Mouse (Mus musculus): ENCODE results near the gene Grik4.

DNA sequence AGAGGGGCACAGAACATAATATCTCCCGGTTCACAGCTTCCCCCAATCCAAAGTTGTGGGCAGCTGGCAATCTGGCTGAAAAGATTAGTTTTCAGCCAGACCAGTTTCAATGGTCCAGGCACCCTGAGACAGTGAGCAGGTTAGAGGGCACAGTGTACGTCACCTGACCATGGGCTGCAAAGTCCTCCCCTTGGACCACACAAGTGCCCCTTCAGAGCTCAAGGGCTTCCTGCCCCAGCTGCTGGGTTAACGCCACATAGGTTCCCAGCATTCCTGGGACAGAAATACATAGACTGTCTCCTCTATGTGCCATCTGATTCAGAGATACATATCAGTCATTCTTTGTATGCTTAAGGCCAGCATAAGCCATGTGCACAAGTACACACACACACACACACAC lies 91.2 kb downstream of the Grik4 start:
- TF ChIP-seq POLR2A (IDR thresholded peaks at IDR 0.05; ENCODE audit: low read depth, low read length), result no peak
- TF ChIP-seq CTCF (IDR thresholded peaks at IDR 0.05; ENCODE audit: extremely low read depth, insufficient read length, insufficient replicate concordance, low read depth, low read length), result no peak
